Comparison of ENCODE assay signal across 20 mouse cellular contexts in the genomic region with DNA sequence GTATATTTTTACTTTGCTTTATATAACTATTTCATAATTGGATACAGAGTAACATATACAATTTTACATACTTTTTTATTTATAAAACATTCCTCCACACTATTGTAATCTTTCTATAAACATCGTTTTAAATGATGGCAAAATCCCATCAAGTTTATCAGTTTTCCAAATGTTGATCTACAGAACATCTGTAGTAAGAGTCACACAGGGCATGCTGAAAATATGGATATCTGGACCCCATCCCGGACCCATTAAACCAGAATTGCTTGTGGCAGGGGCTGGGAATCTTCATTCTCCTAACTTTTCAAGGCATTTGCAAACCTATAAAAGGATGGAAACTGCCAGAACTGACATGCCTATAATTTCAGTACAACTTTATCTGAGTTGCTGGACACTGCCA.
"Had no signal": no experiment of that assay in that cellular context is flagged by ENCODE, and none has a peak within 500 bp of the region (broad histone marks: within the 10 kb centered on the region; RNA-seq: fewer than 3 reads in every experiment).

No protein-coding gene starts in this region.

- H3K4me3 ChIP-seq: hindbrain, embryonic 15.5 days; kidney, embryonic 15.5 days; left cerebral cortex, adult 2 months; limb, embryonic 13.5 days; midbrain, embryonic 13.5 days had no signal

- H3K4me1 ChIP-seq: midbrain, embryonic 13.5 days had no signal

- H3K27ac ChIP-seq: hindbrain, embryonic 15.5 days; kidney, embryonic 15.5 days; left cerebral cortex, adult 2 months; limb, embryonic 13.5 days; liver, embryonic 14.5 days; macrophage; midbrain, embryonic 13.5 days had no signal

- H3K9ac ChIP-seq: hindbrain, embryonic 15.5 days; kidney, embryonic 15.5 days; limb, embryonic 13.5 days; liver, embryonic 14.5 days; liver, postnatal 0 days; midbrain, embryonic 13.5 days had no signal

- H3K9me3 ChIP-seq: hindbrain, embryonic 15.5 days; kidney, embryonic 15.5 days; limb, embryonic 13.5 days; midbrain, embryonic 13.5 days had no signal

- H3K27me3 ChIP-seq: hindbrain, embryonic 15.5 days; kidney, embryonic 15.5 days; limb, embryonic 13.5 days; midbrain, embryonic 13.5 days had no signal

- DNase-seq: kidney, adult 11 months; kidney, adult 8-10 months; kidney, postnatal 10 days; kidney, postnatal 36 days; layer of hippocampus, postnatal 36 days; left cerebral cortex, postnatal 4 days; liver, postnatal 0 days; right cerebral cortex, adult 18-20 months; right cerebral cortex, postnatal 14 days; right cerebral cortex, postnatal 4 days; thymus, adult 18-20 months; thymus, postnatal 36 days had no signal

- H3K36me3 ChIP-seq: hindbrain, embryonic 15.5 days; kidney, embryonic 15.5 days; limb, embryonic 13.5 days; midbrain, embryonic 13.5 days had no signal

- ATAC-seq: liver, postnatal 0 days; midbrain, embryonic 13.5 days had no signal

- H3K4me2 ChIP-seq: hindbrain, embryonic 15.5 days; kidney, embryonic 15.5 days; limb, embryonic 13.5 days; liver, embryonic 11.5 days; midbrain, embryonic 13.5 days had no signal
